Mouse (Mus musculus) lung, adult 2 months (tissue): ENCODE results near the gene Spop. TPM values are rescaled to one million over a fixed set of nuclear protein-coding genes. Genes with fewer than 3 reads are reported as not detected.
"Not testable (repeated sequence)": the region's sequence is repeated elsewhere in the genome, so short reads cannot be mapped to it uniquely, and the experiment has no call there.

ENCODE experiments used
- DNase-seq: peaks from one replicate; pipeline ENCODE4 v3.0.0; 2022
- H3K4me1 ChIP-seq: fragments of 200-500 bp; 2 replicates; pipeline ENCODE4 v1.6.1; 2011; ENCODE audit warnings: low read length; ENCODE audit not compliant: control insufficient read depth, insufficient read depth
- H3K4me3 ChIP-seq: fragments of 200-500 bp; replicated peaks from 2 replicates; pipeline ENCODE3; 2011; ENCODE audit warnings: low read depth, mild to moderate bottlenecking, control low read depth, low read length; ENCODE audit errors: extremely low read depth
- CTCF ChIP-seq: fragments of 200-500 bp; IDR thresholded peaks from 2 replicates; pipeline ENCODE4 v1.5.1; 2011; ENCODE audit warnings: mild to moderate bottlenecking, low read length, control low read depth; ENCODE audit not compliant: insufficient read depth
- POLR2A ChIP-seq: fragments of 200-500 bp; IDR thresholded peaks from 2 replicates; pipeline ENCODE4 v1.6.1; 2011; ENCODE audit warnings: low read depth, mild to moderate bottlenecking, control low read depth, low read length, borderline replicate concordance; ENCODE audit errors: extremely low read depth
- WGBS: fragments of 180-500 bp; shearing (Covaris S2); methylation state at CpG from one replicate; pipeline ENCODE4 v1.1.7; 2018; 5-methylcytosine and 5-hydroxymethylcytosine counted together
- polyA plus RNA-seq: library from polyadenylated mRNA; depleted of rRNA; stranded (reverse); fragments of >200 nt; gene quantifications from 2 replicates; pipeline ENCODE4 v1.2.3, GENCODE M21; 2012

Spop gene
- polyA plus RNA-seq, 1 experiment = 125 TPM

- DNase-seq = no peak
- WGBS = 99% methylated on average over 2 of the region's 2 CpGs
- Histone ChIP-seq H3K4me3 (no peak overlapping the region), H3K4me1 (no peaks in the 10 kb centered on the region)
- TF ChIP-seq CTCF = no peak
- no peak for TF ChIP-seq POLR2A
These were observed 73.4 kb downstream of the Spop start for GRCm38 (mm10) chr11:95487237-95487636.

DNA sequence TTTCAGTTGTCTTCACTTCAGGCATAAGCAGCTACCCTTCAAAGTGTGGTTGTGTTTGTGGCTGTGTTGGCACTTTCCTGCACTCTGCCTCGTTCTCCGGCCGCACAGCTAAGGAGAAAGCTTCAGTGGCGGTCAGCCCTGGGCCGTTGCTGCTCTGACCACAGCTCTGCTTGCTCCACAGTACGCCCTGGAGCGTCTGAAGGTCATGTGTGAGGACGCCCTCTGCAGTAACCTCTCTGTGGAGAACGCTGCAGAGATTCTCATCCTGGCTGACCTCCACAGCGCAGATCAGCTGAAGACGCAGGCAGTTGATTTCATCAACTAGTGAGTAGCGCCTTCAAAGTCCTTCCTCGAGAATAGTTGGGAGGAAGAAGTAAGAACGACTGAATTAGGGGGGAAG, 76.2 kb downstream of the Spop start:
- no peak overlapping the region for H3K4me3 ChIP-seq
- no peak for TF ChIP-seq POLR2A
- TF ChIP-seq CTCF = no peak
- no peak for DNase-seq
- no peaks in the 10 kb centered on the region for H3K4me1 ChIP-seq
- WGBS = 87% methylated on average over 14 of the region's 14 CpGs

DNA sequence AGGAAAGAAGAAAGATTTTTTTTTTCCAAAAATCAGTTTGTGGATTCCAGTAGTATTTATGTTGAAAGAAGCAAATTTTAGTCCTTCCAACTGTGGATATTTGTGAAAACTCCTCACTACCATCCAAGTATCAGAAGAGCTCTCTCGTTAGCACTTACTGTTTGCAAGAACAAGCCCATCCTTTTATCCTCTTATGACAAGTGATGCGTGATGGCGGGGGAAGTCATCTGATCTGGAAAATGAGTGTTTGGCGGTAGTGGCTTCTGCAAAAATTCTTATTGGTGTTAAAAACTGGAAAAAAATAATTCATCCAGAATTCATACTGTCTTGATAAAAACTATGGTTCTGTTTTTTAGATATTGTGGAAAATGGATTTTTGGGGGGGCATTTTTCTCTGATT, 78.4 kb downstream of the Spop start:
- DNase-seq = no peak
- Histone ChIP-seq H3K4me3 (no peak overlapping the region), H3K4me1 (no peaks in the 10 kb centered on the region)
- 88% methylated on average over 4 of the region's 4 CpGs for WGBS
- TF ChIP-seq POLR2A (no peak), CTCF (no peak)

- no peaks in the 10 kb centered on the region for H3K4me1 ChIP-seq
- no peak for DNase-seq
- WGBS = 76% methylated on average over 4 of the region's 4 CpGs
- TF ChIP-seq CTCF = no peak
- TF ChIP-seq POLR2A = no peak
- no peak overlapping the region for H3K4me3 ChIP-seq
These were observed 79.1 kb downstream of the Spop start for GRCm38 (mm10) chr11:95493010-95493409.

DNA sequence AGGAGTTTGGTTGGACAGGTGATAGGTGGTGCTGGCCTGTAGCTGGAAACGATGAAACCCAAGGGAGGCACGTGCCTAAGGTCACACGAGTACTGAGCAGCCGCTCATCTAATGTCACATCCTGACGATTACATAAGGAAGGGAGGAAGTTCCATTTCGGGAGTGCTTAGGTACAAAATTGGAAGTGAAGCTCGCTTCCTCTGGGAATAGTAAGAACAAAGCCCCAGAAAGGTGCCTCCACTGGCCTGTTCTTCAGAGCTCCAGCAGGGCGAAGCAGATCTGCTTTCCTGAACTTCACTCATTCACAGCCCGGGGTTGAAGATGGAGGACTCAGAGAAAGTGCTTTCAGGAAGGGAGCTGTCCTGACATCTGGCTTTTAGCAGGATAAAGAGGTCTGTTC, 80.1 kb downstream of the Spop start:
- 77% methylated on average over 9 of the region's 9 CpGs for WGBS
- TF ChIP-seq CTCF (no peak), POLR2A (no peak)
- no peak for DNase-seq
- Histone ChIP-seq H3K4me1 (no peaks in the 10 kb centered on the region), H3K4me3 (no peak overlapping the region)

- DNase-seq = no peak
- WGBS = 74% methylated on average over 3 of the region's 3 CpGs
- TF ChIP-seq POLR2A (no peak), CTCF (no peak)
- H3K4me3 ChIP-seq = no peak overlapping the region
- no peaks in the 10 kb centered on the region for H3K4me1 ChIP-seq
These were observed 80.5 kb downstream of the Spop start for GRCm38 (mm10) chr11:95494374-95494773.

DNA sequence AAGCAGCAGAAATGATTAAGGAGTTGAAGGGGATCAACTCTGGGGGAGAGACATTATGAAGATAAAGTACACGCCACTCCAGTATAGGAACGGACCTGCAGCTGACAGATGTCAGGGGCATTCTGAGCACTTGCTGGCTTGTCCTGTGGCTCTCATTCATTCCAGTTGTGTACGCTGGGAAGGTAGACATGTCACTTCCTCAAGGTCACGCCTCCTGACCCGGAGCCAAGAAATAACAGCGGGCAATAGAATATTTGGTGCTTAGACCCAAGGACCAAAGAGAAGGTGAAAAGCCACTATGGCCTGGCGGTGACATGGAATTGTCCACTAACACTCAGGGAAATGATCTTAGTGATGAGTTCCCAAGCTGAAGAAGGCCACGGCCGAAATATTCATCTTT, 82.0 kb downstream of the Spop start:
- no peak for DNase-seq
- WGBS = 81% methylated on average over 9 of the region's 9 CpGs
- no peaks in the 10 kb centered on the region for H3K4me1 ChIP-seq
- no peak for TF ChIP-seq CTCF
- TF ChIP-seq POLR2A = no peak
- no peak overlapping the region for H3K4me3 ChIP-seq

GRCm38 (mm10) chr11:95497921-95498320, 84.0 kb downstream of the Spop start:
- Histone ChIP-seq H3K4me1 (no peaks in the 10 kb centered on the region), H3K4me3 (no peak overlapping the region)
- 96% methylated on average over 5 of the region's 5 CpGs for WGBS
- no peak for DNase-seq
- no peak for TF ChIP-seq POLR2A
- TF ChIP-seq CTCF = no peak

DNA sequence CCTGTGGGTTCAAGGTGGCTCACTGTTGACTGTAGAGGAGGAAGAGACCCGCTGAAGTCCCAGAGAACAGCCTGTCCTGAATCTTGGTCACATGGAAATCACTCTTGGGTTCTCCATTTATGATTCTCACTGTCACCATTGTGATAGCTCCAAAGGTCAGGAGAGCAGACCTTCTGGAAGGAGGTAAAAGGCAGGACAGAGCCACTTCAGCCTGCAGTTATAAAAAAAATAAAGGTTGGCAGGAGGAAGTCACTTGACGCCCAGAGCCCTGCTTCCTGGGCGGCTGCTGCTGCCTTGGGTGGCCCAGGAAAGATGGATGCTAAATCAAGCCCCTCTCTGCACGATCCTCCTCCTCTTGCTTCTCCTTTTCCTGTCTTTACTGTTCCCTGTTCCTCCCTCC, 86.5 kb downstream of the Spop start:
- no peaks in the 10 kb centered on the region for H3K4me1 ChIP-seq
- DNase-seq = no peak
- no peak overlapping the region for H3K4me3 ChIP-seq
- WGBS = 24% methylated on average over 4 of the region's 4 CpGs
- TF ChIP-seq POLR2A (no peak), CTCF (no peak)

- Histone ChIP-seq H3K4me3 (no peak overlapping the region), H3K4me1 (no peaks in the 10 kb centered on the region)
- TF ChIP-seq CTCF (no peak), POLR2A (no peak)
- WGBS = 41% methylated on average over 3 of the region's 3 CpGs
- no peak for DNase-seq
These were observed 87.0 kb downstream of the Spop start for GRCm38 (mm10) chr11:95500836-95501235.

- 79% methylated on average over 8 of the region's 8 CpGs for WGBS
- not testable (repeated sequence) for H3K4me3 ChIP-seq, DNase-seq, H3K4me1 ChIP-seq
These were observed 87.9 kb downstream of the Spop start for GRCm38 (mm10) chr11:95501826-95502225.
